Mouse (Mus musculus) thymus, postnatal 25 days (tissue): Measurements from ENCODE around the gene Cdc14a.

Experiments used
- DNase-seq: peaks from one replicate; pipeline ENCODE4 v3.0.0; 2022

Cdc14a gene

DNA sequence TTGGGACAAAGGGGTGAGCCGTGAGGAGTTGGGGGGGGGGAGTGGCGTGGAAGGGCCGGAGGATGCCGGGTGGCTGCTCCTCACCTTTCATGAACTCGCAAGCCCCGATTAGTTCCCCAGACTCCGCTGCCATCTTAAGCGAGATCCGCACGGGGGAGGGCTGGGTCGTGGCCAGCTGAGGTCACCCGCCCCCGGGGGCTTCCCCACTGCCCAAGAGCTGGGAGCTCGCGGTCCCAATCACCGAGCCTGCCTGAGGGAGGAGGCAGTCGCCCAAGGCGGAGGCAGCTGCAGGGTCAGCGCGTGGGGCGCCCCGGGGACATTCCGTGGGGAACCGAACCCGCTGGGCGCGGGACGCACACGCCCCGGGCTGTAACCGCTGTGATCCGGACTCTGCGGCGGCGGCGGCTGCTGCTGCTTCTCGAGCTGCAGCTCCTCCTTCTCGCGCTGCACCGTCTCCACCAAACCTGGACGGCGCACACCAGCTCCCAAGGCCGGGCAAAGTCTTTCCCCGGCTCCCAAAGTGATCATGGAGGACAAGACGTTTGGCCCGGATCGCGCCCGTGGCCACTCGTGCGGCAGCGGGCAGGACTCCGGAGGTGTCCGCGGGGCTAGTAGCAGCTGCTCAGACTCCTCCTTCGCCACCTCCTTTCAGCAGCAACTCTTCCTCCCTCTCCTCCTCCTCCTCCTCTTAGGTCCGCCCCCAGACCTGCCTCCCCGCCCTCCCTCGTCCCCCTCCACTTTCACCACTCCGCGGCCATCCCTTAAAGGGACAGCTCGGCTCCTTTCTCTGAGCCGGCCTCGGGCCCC lies at the start of gene Cdc14a:
Gene Cdc14a (minus strand): TSS at position 680 of the 807 bp plus-strand sequence.
- peak; percentile 80 for DNase-seq

DNA sequence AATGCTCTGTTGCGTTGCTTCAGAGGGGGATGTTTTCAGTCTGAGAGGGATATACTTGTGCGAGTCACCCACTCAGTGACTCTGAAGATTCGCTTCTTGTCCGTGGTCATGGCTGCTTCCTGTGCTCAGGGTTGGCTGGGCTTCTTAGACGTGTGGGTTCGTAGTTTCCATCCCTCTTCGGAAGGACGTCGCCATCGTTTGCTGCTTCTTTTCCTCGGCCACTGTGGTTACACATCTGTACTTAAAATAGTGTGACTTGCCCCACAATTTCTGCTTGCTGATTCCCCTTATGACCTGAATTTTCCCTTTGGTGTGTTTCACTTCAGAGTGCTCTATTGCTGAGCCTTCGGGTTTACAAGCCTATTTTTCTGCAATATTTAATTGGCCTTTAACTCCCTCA lies 41.9 kb upstream of the Cdc14a start:
- peak; percentile 15 for DNase-seq

GRCm38 (mm10) chr3:116464318-116464717 lies 40.5 kb upstream of the Cdc14a start:
- DNase-seq = no peak

- no peak for DNase-seq
These were observed 37.2 kb upstream of the Cdc14a start for GRCm38 (mm10) chr3:116461053-116461452.

DNA sequence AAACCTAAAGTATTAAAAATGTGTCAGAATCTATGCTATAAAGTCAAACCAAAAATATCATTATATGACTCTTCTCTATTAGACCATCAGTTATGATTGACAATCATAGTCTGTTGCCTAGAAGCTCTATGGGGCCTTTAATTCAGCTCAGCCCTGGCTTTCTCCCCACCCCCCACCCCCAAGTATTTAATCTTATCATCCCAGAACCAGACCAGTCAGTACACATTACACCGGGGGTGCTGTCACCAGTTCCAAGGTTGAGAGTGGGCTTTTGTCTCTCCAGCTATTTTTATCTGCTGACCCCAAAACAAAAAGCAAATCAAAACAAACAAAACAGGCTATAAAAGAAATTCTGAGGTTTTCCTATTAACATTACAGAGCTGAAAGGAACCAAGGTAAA lies 30.7 kb upstream of the Cdc14a start:
- DNase-seq = no peak

DNA sequence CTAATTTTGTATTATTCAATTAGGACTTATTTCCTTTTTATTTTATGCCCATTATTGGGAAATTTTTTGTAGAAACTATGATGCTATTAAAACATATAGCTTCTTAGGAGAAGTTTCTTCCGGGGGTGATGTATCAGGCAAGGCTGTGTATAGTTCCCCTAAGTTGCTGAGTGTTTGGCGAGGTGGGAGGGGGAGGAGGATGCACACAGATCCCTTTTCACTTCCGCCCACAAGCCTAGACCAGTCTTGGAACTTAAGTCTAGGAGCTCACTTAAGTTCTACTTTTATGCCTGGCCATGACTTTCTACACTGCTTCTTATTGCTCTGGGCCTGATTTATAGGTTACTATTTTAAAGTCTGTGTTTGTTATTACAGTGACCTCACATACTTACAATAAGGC lies 26.9 kb upstream of the Cdc14a start:
- DNase-seq = no peak

DNA sequence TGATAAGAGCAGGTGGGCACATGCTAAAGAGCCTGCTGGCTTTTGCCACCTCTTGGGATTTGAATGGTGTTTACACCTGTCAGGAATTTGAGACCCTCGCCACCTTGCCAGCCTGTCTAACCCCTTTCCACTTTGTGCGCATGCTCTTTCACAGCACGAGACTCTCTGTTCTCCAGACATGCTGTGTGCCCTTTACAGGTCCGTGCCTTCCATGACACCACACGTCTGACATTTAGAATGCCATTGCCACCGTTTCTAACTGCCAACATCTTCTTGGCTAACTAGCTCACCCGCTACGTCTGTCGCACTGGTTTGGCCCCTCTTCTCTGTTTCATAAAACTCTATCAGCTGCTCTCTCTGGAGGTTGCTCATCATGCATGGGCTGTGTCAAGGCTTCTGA lies 20.5 kb upstream of the Cdc14a start:
- DNase-seq = no peak

- DNase-seq = no peak
These were observed 19.0 kb upstream of the Cdc14a start for GRCm38 (mm10) chr3:116442788-116443187.

DNA sequence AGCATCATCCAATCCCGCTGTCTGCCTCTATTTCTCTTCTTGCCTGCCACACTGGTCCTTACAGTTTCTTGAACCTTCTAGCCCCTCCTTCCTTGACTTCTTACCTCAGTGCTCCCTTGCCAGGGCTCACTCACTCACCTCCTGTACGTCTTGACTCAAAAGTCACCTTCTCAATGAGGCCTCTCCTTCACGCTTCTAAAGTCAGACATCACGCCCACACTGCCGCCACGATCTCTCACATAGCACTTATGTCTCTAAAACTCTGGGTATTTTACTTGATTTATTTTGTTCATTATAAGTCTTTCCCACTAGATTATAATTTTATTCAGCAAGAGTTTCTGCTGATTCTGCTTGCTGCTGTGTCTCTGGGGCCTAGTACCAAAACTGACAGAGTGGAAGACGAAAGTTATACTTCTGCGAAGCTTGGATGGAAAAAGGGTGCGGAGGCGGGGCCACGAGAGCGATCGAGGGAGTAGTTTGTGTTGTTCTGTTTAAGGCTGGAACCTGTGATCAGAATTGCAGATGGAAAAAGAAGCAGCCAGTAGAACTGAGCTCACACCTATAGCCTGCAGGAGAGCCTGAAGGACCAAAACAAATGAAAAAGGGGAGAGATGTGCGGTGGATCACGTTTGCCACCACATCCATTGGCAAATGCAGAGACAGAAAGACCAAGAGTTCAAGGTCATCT lies 17.8 kb upstream of the Cdc14a start:
- DNase-seq = no peak

DNA sequence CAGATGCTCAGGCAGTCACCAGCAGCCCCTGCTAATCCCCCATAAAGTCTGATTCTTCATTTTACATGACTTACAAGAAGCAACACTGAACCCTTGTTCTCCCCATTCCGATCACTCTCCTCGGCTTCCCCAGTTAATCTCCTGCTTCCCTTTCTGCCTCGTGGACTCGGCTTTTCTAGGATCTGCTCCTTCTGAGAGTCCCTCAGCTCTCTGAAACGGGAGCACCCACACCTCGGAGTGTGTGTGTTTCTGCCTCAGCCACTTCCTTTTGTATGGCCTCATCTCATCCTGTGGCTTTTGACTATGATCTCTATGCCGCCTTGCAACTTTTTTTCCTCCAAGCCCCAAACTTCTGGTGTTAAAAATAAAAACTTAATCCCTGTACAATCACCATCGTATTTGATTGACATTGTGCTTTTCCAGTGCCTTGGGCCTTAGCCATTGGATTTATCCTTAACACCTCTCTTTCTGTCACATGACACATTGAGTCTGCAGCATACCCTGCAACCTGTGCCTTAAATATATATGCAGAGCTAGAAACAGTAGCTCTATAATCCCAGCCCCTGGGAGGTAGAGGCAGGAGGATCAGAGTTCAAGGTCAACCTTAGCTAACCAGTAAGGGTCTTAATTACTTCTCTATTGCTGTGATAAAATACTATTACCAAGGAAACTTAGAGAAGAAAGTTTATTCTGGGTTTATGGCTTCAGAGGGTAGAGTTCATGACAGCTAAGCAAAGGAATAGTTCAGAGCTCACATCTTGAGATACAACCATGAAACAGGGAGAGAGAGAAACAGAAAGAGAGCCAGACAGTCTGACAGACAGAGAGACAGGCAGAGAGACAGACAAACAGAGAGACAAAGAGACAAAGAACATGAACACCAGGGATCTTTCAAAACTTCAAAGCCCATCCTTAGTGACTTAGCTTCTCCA lies 16.5 kb upstream of the Cdc14a start:
- peak; percentile 50 for DNase-seq

GRCm38 (mm10) chr3:116436811-116437601 lies 13.2 kb upstream of the Cdc14a start:
- DNase-seq = no peak

DNA sequence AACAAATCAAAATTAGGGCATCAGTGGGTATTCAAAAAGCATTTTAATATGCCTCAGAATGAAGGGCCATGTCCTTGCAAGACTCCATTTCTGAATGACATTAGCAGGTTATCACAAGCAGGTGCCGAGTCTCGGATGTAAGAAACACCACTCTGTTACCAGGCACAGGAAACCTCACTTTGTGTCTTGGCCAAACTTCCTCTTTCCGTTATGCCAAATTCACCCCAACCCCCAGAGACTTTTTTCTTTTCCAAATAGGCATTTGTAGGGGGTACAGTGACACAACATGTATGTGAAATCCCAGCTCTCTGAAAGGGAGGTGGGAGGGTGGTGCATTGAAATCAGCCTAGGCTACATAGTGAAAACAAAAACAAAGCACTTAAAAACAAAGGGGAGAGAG lies 12.3 kb upstream of the Cdc14a start:
- peak; percentile 45 for DNase-seq

DNA sequence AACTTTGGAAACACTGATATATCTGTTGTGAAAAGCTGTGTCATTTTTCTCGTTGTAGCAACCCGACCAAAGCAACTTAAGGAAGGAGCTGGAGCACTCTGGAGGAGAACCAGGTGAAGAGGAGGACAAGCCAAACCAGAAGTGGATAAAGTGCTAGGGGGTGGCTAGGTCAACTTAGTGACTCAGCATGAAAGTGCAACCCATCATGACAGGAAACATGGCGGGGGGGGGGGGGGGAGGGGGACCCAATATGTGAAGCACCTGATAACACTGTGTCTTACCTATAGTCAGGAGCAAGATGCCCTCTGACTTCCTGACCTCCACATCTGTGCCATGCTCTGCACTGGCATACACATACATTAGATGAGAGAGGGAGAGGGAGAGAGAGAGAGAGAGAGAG lies 10.9 kb upstream of the Cdc14a start:
- DNase-seq = no peak

DNA sequence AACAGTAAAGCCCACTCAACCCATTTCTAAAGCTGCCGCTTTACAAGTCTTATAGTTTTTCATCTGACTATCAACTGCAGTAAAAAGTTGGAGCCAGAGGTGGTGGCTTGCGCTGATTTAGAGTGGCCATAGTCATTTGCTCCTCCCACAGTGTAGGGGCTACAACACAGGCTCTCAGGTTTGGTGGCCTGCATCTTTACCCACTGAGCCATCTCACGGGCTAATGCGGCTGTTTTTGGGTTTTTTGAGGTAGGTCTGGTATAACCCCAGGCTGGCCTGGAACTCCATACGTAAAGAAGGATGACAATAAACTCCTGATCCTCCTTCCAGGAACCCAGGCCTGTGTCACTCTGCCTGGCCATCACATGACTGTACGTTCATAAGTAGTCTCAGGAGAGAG lies 2.1 kb upstream of the Cdc14a start:
- DNase-seq = no peak

DNA sequence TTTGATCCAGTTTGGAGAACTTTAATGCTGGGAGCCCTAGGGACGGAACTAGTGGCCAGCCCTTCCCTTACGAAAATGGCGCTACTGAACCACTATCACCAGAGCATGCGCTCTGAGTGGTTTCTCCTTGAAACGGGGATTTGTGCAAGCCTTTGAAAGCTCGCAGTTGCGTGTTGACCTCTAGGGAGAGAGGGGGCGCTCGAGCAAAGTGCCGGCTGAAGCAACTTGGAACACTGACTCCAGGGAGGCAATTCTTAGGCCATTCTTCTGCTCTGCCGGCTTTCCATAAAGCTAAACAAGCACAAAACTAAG lies 1.1 kb upstream of the Cdc14a start:
- DNase-seq = peak; percentile 85

GRCm38 (mm10) chr3:116424160-116424972 lies 534 bp upstream of the Cdc14a start:
- DNase-seq = no peak

GRCm38 (mm10) chr3:116422795-116423352 lies 958 bp downstream of the Cdc14a start:
- peak; percentile 82 for DNase-seq

GRCm38 (mm10) chr3:116422074-116422473 lies 1.8 kb downstream of the Cdc14a start:
- DNase-seq = no peak

DNA sequence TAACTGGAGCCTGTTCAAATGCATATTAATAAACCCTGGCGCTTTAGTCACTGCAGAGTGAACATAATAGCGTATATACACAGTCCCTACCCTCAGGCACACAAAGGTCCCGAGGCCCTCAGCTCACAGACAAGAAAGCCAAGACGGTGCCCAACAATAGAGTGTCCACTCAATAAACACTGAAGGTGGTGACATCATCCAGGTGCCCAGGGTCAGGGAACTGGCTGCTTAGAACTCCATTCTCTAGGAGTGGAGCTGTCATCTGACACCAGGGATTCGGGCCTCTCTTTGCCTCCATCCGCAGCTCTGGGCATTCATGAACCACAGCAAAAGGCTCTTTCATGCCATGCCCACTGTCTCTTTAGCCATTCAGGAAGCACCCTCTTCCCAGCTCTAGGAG lies 2.7 kb downstream of the Cdc14a start:
- no peak for DNase-seq

- no peak for DNase-seq
These were observed 4.0 kb downstream of the Cdc14a start for GRCm38 (mm10) chr3:116419791-116420190.

GRCm38 (mm10) chr3:116414451-116414860 lies 9.4 kb downstream of the Cdc14a start:
- no peak for DNase-seq
